Mouse (Mus musculus): Measurements from ENCODE around the gene Hes6.

DNA sequence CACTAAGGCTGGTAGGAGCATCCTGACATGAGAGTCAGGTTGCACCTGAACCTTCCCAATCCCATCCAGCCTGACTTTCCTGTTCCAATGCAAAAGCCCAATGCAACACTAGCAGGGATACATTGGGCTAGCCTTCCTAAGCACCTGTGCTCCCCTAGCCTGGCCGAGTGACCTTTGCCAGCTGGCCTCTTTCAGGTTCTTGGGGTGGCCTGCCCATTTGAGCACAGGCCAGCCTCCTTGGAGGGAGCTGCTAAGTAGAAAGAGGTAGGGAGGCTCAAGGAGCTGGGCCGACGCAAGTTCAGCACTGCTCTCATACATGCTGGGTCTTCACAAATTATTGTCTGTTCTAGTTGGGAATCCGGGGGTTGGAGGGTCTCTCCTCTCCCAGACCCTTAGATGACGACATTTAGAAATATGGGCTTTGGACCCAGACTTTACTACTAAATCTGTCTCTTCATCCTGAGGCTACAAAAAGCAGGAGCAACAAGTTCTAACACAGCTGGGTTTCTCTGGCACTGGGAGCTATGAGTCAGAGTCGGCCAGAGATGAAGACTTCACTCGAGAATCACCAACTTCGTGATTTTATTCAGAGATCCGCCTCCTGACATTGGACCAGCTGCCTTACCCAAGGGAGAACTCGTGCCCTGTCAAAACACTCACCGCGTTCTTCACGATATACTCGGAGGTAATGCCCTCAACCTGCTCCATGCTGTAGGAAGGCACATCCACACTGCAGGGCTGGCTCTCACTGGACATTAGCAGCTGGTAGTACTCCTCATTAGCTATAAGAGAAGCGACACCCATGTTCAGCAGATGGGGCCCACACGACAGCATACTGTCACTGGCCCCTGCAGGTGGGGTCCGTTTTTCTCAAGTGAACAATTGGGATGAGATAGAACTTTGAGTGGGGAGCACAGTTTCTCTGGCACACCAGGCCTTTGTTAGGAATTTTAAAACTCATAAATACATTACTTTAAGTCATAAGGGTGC is 31.3 kb upstream of the Hes6 start:
- TF ChIP-seq EP300 (IDR thresholded peaks at IDR 0.05), result no peak
- no peak for TF ChIP-seq CTCF (IDR thresholded peaks at IDR 0.05)

Measured in lung, postnatal 0 days (tissue).